Mouse (Mus musculus) spleen, adult 2 months (tissue): ENCODE measurements around the gene Olfr629. TPM values are rescaled to one million over a fixed set of nuclear protein-coding genes. Genes with fewer than 3 reads are reported as not detected.
"Not testable (repeated sequence)": the region's sequence is repeated elsewhere in the genome, so short reads cannot be mapped to it uniquely, and the experiment has no call there.

ENCODE experiments used
- DNase-seq, 2 experiments: peaks; one replicate each; pipeline versions ENCODE4 v3.0.0 to v3.0.0-alpha.2; 2012 to 2021; ENCODE audit warnings: low spot score in 2 of 2, low read depth in 1 of 2
- H3K27ac ChIP-seq: fragments of 200-500 bp; 2 replicates; pipeline ENCODE4 v1.5.1; 2012; ENCODE audit warnings: low read length, inconsistent platforms; ENCODE audit not compliant: insufficient read depth
- H3K27me3 ChIP-seq: fragments of 200-500 bp; 2 replicates; pipeline ENCODE4 v1.6.1; 2012; ENCODE audit warnings: mild to moderate bottlenecking, moderate library complexity, low read length, inconsistent platforms; ENCODE audit not compliant: control insufficient read depth, insufficient read depth
- H3K36me3 ChIP-seq: fragments of 200-500 bp; 2 replicates; pipeline ENCODE4 v1.6.1; 2012; ENCODE audit warnings: mild to moderate bottlenecking, low read length, inconsistent platforms; ENCODE audit not compliant: control insufficient read depth, insufficient read depth
- H3K4me1 ChIP-seq: fragments of 200-500 bp; 2 replicates; pipeline ENCODE4 v1.6.1; 2011; ENCODE audit warnings: inconsistent platforms; ENCODE audit not compliant: control insufficient read depth, insufficient read depth, insufficient read length
- H3K4me3 ChIP-seq: fragments of 200-500 bp; 2 replicates; pipeline ENCODE4 v1.5.1; 2011; ENCODE audit warnings: mild to moderate bottlenecking, inconsistent platforms; ENCODE audit not compliant: insufficient read depth, insufficient read length; ENCODE audit errors: extremely low read depth
- CTCF ChIP-seq: fragments of 200-500 bp; IDR thresholded peaks from 2 replicates; pipeline ENCODE4 v1.5.1; 2011; ENCODE audit warnings: mild to moderate bottlenecking, inconsistent platforms; ENCODE audit not compliant: insufficient read depth, insufficient read length, insufficient replicate concordance; ENCODE audit errors: extremely low read depth
- POLR2A ChIP-seq: fragments of 200-500 bp; IDR thresholded peaks from 2 replicates; pipeline ENCODE4 v1.6.1; 2011; ENCODE audit warnings: low read depth, low read length, inconsistent platforms
- WGBS: fragments of 180-500 bp; shearing (Covaris S2); methylation state at CpG from one replicate; pipeline ENCODE4 v1.1.7; 2018; 5-methylcytosine and 5-hydroxymethylcytosine counted together
- polyA plus RNA-seq: library from polyadenylated mRNA; depleted of rRNA; stranded (reverse); fragments of >200 nt; gene quantifications from 2 replicates; pipeline ENCODE4 v1.2.3, GENCODE M21; 2012; rRNA removed

The Olfr629 gene
- polyA plus RNA-seq, 1 experiment = not detected

DNA sequence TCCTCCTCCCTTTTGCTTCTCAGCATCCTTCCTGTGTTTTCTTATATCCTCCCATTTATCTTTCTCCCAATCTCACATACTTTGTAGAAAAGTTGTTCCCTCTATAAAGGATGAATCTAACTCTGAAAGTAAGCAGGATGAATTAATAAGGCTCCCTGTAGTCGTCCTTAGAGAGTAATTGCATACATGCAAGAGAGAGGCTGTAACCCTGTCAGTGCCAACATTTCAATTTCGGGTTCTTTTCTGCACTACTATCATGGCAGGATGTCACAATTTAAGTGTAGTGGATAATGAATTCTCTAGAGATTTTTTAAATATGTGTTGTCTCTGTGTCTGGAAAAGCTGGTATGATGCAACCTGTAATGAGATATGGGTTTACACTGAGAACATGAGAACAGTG lies 12.5 kb upstream of the Olfr629 start, which contains the start of gene Olfr630:
Olfr630 (minus strand) TSS at position 101 of the 400 bp plus-strand sequence.
- H3K27me3 ChIP-seq = no peaks in the 10 kb centered on the region
- TF ChIP-seq POLR2A (no peak), CTCF (no peak)
- WGBS = 66% methylated on average over 2 of the region's 2 CpGs

GRCm38 (mm10) chr7:103730074-103730473 lies 14.7 kb downstream of the Olfr629 start, which contains the start of gene Olfr628:
Olfr628 (plus strand) TSS chr7:103730374.
- Histone ChIP-seq H3K27me3 (no peaks in the 10 kb centered on the region), H3K4me1 (no peaks in the 10 kb centered on the region), H3K4me3 (no peak within 1 kb of the TSS), H3K36me3 (no peaks in the 10 kb centered on the region), H3K27ac (no peak within 1 kb of the TSS)
- WGBS = 90% methylated on average over 1 of the region's 1 CpGs
- TF ChIP-seq CTCF (no peak), POLR2A (no peak)
- DNase-seq = no peak

More for the DNA sequence above, 12.5 kb upstream of the Olfr629 start, which contains the start of gene Olfr630:
- Histone ChIP-seq H3K36me3 (no peaks in the 10 kb centered on the region), H3K4me3 (no peak within 1 kb of the TSS), H3K27ac (no peak within 1 kb of the TSS), H3K4me1 (no peaks in the 10 kb centered on the region)
- DNase-seq = no peak

GRCm38 (mm10) chr7:103716398-103716797 lies 28.3 kb downstream of the Olfr629 start:
- H3K4me1 ChIP-seq, H3K36me3 ChIP-seq, DNase-seq, H3K4me3 ChIP-seq, H3K27ac ChIP-seq, H3K27me3 ChIP-seq: not testable (repeated sequence)
- 97% methylated on average over 1 of the region's 1 CpGs for WGBS

DNA sequence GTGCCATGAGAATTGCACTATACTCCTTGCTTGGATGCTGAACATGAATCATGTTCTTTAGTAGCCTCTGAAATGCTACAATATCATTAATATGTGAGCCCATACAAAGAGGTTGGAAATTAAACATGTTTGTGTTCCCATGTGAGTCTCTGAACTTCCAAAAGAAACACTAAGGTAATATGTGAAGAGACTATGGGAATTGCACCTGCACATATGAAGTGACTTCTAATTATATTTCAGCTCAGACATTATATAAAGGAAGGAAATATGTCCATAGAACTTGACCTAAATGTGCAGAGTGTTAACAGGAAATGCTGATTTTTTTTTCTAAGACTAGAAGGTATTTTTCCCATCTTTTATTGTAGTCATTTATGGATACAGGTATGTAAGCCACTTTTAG lies 30.4 kb downstream of the Olfr629 start, which contains the start of gene Olfr243:
Olfr243 (plus strand) TSS at position 301 of the 400 bp plus-strand sequence.
- Histone ChIP-seq H3K27me3 (no peaks in the 10 kb centered on the region), H3K4me3 (no peak within 1 kb of the TSS), H3K27ac (no peak within 1 kb of the TSS), H3K36me3 (no peaks in the 10 kb centered on the region), H3K4me1 (no peaks in the 10 kb centered on the region)
- no peak for DNase-seq
- no peak for TF ChIP-seq POLR2A
- no peak for TF ChIP-seq CTCF

DNA sequence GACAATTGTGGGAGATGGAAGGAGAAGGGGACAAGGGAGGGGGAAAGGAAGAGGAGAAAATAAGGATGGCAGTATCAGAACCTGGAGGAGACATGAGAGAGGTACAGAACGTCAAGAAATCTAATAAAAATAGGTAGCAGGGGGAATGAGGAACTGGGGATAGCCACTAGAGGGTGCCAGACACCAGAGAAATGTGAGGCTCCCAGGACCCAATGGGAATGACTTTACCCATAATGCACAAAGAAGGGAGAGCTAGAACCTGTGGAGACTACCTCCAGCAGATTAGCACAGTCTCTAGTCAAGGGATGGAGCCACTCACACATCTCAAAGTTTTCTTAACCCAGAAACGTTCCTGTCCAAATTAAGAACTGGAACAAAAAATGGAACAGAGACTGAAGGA lies 32.7 kb downstream of the Olfr629 start:
- no peaks in the 10 kb centered on the region for H3K27me3 ChIP-seq
- TF ChIP-seq CTCF (no peak), POLR2A (no peak)
- H3K4me3 ChIP-seq = no peak overlapping the region
- 35% methylated on average over 2 of the region's 2 CpGs for WGBS
- H3K36me3 ChIP-seq = no peaks in the 10 kb centered on the region
- no peak overlapping the region for H3K27ac ChIP-seq
- peak; percentile 2 to 7 for DNase-seq
- no peaks in the 10 kb centered on the region for H3K4me1 ChIP-seq

DNA sequence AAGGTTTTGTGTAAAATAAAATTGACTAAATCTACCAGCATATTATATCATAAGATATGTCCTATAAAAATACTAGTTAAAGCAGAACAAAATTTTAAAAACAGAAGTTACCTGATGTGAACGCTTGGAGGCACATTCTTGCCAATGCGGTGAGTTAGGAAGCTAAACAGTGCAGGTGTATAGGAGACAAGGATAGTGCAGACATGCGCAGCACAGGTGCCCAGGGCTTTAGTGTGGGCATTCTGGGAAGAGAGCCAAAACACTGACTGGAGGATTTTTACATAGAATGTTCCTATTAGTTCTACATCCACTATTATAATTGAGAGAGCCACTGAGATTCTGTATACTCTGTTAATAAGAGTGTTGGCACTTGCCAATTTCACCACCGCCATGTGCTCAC lies 45.3 kb downstream of the Olfr629 start:
- no peak overlapping the region for H3K27ac ChIP-seq
- no peak for DNase-seq
- no peak overlapping the region for H3K4me3 ChIP-seq
- H3K36me3 ChIP-seq = no peaks in the 10 kb centered on the region
- TF ChIP-seq POLR2A = no peak
- no peak for TF ChIP-seq CTCF
- no peaks in the 10 kb centered on the region; the same call in 1 of the 2 replicates for H3K4me1 ChIP-seq
- 92% methylated on average over 4 of the region's 4 CpGs for WGBS
- no peaks in the 10 kb centered on the region for H3K27me3 ChIP-seq

Other genes starting within 250 kb of the Olfr629 start
- gene Olfr609, start 246.9 kb downstream of the Olfr629 start, polyA plus RNA-seq = not detected in 2 replicates
- gene Olfr610, start 232.8 kb downstream of the Olfr629 start, polyA plus RNA-seq = not detected in 2 replicates
- not detected in 2 replicates for gene Olfr611, start 224.1 kb downstream of the Olfr629 start, polyA plus RNA-seq
- gene Olfr612, start 202.2 kb downstream of the Olfr629 start, polyA plus RNA-seq = not detected in 2 replicates
- not detected in 2 replicates for gene Olfr613, start 196.9 kb downstream of the Olfr629 start, polyA plus RNA-seq
- not detected in 2 replicates for gene Olfr615, start 188.9 kb downstream of the Olfr629 start, polyA plus RNA-seq
- not detected in 2 replicates for gene Olfr616, start 175.8 kb downstream of the Olfr629 start, polyA plus RNA-seq
- not detected in 2 replicates for gene Olfr617, start 171.9 kb downstream of the Olfr629 start, polyA plus RNA-seq
- not detected in 2 replicates for gene Olfr618, start 154.8 kb downstream of the Olfr629 start, polyA plus RNA-seq
- gene Olfr619, start 144.4 kb downstream of the Olfr629 start, polyA plus RNA-seq = not detected in 2 replicates
- gene Olfr620, start 132.4 kb downstream of the Olfr629 start, polyA plus RNA-seq = not detected in 2 replicates
- gene Olfr622, start 102.2 kb downstream of the Olfr629 start, polyA plus RNA-seq = not detected in 2 replicates
- gene Olfr623, start 81.2 kb downstream of the Olfr629 start, polyA plus RNA-seq = not detected in 2 replicates
- gene Olfr624, start 73.8 kb downstream of the Olfr629 start, polyA plus RNA-seq = not detected in 2 replicates
- not detected in 2 replicates for gene Olfr625-ps1, start 62.2 kb downstream of the Olfr629 start, polyA plus RNA-seq
- gene Olfr243, start 30.3 kb downstream of the Olfr629 start, polyA plus RNA-seq = not detected in 2 replicates
- not detected in 2 replicates for gene Olfr628, start 14.6 kb downstream of the Olfr629 start, polyA plus RNA-seq
- not detected in 2 replicates for gene Olfr630, start 12.4 kb upstream of the Olfr629 start, polyA plus RNA-seq
- not detected in 2 replicates for gene Olfr69, start 26.7 kb upstream of the Olfr629 start, polyA plus RNA-seq
- gene Olfr68, start 34.8 kb upstream of the Olfr629 start, polyA plus RNA-seq = not detected in 2 replicates
- gene Olfr67, start 46.9 kb upstream of the Olfr629 start, polyA plus RNA-seq = not detected in 2 replicates
- gene Hbb-bt, start 69.1 kb upstream of the Olfr629 start, polyA plus RNA-seq = 8,577 and 15,977 TPM in 2 replicates
- gene Hbb-bs, start 83.2 kb upstream of the Olfr629 start, polyA plus RNA-seq = 71,783 and 120,196 TPM in 2 replicates
- not detected in 2 replicates for gene Hbb-bh2, start 95.6 kb upstream of the Olfr629 start, polyA plus RNA-seq
- 0.15 TPM in 1 of 2 replicates, not detected in the other for gene Hbb-bh1, start 98.2 kb upstream of the Olfr629 start, polyA plus RNA-seq
- 0.14 TPM in 1 of 2 replicates, not detected in the other for gene Hbb-y, start 108.3 kb upstream of the Olfr629 start, polyA plus RNA-seq
- not detected in 2 replicates for gene Olfr66, start 141.3 kb upstream of the Olfr629 start, polyA plus RNA-seq
- not detected in 2 replicates for gene Olfr64, start 149.5 kb upstream of the Olfr629 start, polyA plus RNA-seq
- gene Olfr65, start 158.5 kb upstream of the Olfr629 start, polyA plus RNA-seq = not detected in 2 replicates
- not detected in 2 replicates for gene Olfr631, start 183.9 kb upstream of the Olfr629 start, polyA plus RNA-seq
- not detected in 2 replicates for gene Olfr632, start 189.4 kb upstream of the Olfr629 start, polyA plus RNA-seq
- gene Olfr633, start 199.5 kb upstream of the Olfr629 start, polyA plus RNA-seq = not detected in 2 replicates
- gene Olfr635, start 226.2 kb upstream of the Olfr629 start, polyA plus RNA-seq = not detected in 2 replicates